Mouse (Mus musculus): ENCODE measurements around the gene Mapk14.

- TF ChIP-seq POLR2A (IDR thresholded peaks at IDR 0.05; ENCODE audit: borderline replicate concordance, insufficient read depth, low read length) (no peak), CTCF (IDR thresholded peaks at IDR 0.05; ENCODE audit: borderline replicate concordance, insufficient read depth, low read depth, low read length) (no peak)
Observed at GRCm38 (mm10) chr17:28717535-28717934, 26.4 kb downstream of the Mapk14 start.
